Mouse (Mus musculus): ENCODE results near the gene Gm4553. TPM values are rescaled to one million over a fixed set of nuclear protein-coding genes. Genes with fewer than 3 reads are reported as not detected.
"Not testable (repeated sequence)": the region's sequence is repeated elsewhere in the genome, so short reads cannot be mapped to it uniquely, and the experiment has no call there.

Gm4553 gene
- total RNA-seq, 2 experiments from 2014 or later: not detected

DNA sequence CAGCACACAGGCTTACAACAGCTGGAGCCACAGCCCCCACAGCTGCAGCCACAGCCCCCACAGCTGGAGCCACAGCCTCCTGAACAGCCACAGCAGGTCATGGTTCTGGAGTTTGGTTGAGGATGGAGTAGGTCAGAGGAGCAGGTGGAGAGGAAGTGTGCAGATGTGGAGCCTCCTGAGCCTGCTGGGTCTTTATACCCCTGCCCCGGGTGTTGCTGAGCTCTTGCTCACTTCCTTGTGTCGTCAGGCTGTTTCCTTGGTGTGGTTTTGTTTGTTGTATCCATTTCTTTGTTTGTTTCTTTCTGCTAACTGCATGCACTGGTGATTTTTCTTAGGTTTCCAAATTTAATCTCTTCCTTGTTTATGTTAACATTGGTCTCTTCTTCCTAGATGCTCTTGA is 29.6 kb downstream of the Gm4553 start, which contains the start of gene Gm39115:
TSS of gene Gm39115 (minus strand) at position 101 of the 400 bp plus-strand sequence.
- not testable (repeated sequence) for DNase-seq (ENCODE audit: low spot score in 2 of 2)

DNA sequence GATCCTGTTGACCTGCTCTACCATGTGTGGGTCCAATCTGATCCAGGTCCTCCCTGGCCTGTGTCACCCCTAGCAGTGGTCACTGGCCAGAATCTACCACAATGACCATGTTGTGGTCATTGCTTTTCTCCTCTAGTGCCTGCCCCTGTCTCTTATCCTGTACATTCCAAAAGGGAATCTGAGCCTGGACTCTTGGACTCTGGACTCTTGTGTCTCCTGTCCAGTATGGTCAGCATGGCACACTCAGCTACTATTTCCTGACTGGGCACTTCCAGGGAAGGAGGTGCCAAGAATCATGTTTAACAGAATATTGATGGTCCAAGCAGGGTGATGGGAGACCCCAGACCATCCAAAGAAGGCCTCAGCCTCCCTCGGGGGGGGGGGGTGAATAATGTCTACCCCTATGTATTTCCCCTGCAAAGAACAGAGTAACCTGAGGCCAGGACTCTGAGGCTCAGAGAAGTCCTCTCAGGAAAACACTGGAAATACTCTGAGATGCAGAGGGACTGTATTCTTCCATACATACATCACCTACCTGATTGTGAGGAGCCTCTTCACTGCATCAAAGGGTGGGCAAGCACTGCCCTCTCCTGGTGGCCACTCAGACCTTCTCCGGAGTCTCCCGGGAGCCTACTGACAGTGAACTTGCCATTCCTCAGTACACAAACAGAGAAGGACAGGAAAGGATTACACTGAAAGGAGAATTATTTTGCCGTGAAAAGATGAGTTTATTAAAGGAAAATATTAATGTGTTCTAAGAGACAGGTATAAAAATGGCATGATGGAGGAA is 31.1 kb downstream of the Gm4553 start:
- peak; percentile 9 to 23 for DNase-seq (ENCODE audit: low spot score in 2 of 2)

DNA sequence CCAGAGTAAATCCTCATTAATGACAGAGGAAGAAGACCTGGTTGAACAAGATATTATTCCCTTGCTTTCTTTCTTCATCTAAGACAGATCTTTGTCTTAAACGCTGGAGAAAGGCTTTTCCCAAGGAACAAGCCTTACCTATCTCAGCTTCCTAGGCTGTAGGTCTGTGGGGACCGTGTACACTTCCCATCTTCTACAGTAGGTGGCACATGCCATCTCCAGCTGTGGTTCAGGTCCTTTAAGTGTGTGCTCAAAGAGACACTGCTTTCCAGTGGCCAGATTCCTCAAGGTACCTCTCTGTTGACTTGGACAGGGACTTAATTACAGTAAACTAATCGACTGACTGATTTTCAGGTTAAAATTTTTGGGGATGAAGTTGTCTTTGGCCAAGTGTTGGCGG is 36.7 kb downstream of the Gm4553 start:
- no peak for DNase-seq (ENCODE audit: low spot score in 2 of 2)

DNA sequence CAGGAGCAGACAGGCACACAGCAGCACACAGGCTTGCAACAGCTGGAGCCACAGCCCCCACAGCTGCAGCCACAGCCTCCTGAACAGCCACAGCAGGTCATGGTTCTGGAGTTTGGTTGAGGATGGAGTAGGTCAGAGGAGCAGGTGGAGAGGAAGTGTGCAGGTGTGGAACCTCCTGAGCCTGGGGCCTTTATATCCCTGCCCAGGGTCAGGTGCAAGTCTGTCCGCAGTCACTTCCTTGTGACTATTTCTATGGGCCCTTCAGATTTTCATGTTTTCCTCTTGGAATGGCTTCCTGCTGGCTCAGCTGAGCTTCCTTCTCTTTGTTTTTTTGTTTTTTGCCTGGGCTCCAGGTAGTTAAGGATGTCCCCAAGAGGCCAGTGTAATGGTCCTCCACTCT is 44.9 kb downstream of the Gm4553 start, which contains the start of gene Gm45618:
TSS of gene Gm45618 (minus strand) at position 101 of the 400 bp plus-strand sequence.
- DNase-seq (ENCODE audit: low spot score in 2 of 2): not testable (repeated sequence)

DNA sequence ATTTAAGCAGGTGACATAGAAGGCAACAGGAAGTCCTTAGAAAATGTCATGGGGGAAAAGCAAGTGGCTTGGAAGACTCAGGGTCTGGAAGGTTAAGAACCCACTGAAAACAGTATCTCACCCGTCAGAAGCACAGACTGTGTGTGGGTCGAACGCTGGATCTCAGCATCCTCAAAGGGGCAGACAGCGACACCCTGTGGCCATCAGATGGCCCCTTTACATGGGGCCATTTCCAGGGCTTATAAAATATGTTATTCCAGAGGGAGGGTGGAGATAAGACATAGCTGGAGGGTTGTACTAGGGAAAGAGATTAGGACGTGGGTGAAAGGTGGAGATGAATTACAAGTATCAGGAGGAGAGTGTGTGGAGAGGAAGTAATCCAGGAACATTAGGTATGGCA is 45.9 kb downstream of the Gm4553 start:
- DNase-seq (ENCODE audit: low spot score in 2 of 2): peak; percentile 13 to 27

Other genes with a start within 250 kb of the Gm4553 start
- gene Tollip, start 247.2 kb downstream of the Gm4553 start, total RNA-seq (2021): 100 to 1,000 TPM; 114 to 115 TPM
- 100 to 1,000 TPM; 208 to 219 TPM for gene Brsk2, start 216.0 kb downstream of the Gm4553 start, total RNA-seq (2021)
- 10 to 100 TPM; 37.7 to 39.1 TPM for gene Mob2, start 104.7 kb downstream of the Gm4553 start, total RNA-seq (2021)
- 100 to 1,000 TPM; 150 to 154 TPM for gene Dusp8, start 69.9 kb downstream of the Gm4553 start, total RNA-seq (2021)
- not detected for gene Gm45618, start 45.0 kb downstream of the Gm4553 start, total RNA-seq (2021)
- gene Gm39115, start 29.7 kb downstream of the Gm4553 start, total RNA-seq (2021): not detected
- gene Gm45337, start 21.1 kb downstream of the Gm4553 start, total RNA-seq (2021): not detected
- not detected for gene Gm29735, start 8.6 kb downstream of the Gm4553 start, total RNA-seq (2021)
- gene Krtap5-2, start 10.3 kb upstream of the Gm4553 start, total RNA-seq (2021): not detected
- gene Gm10153, start 24.6 kb upstream of the Gm4553 start, total RNA-seq (2021): not detected
- gene Krtap5-3, start 35.6 kb upstream of the Gm4553 start, total RNA-seq (2021): not detected
- not detected for gene Gm7579, start 46.1 kb upstream of the Gm4553 start, total RNA-seq (2021)
- gene Krtap5-5, start 64.2 kb upstream of the Gm4553 start, total RNA-seq (2021): not detected
- not detected for gene Gm40460, start 75.3 kb upstream of the Gm4553 start, total RNA-seq (2021)
- not detected for gene Gm2431, start 92.6 kb upstream of the Gm4553 start, total RNA-seq (2021)
- gene Gm4559, start 108.6 kb upstream of the Gm4553 start, total RNA-seq (2021): not detected
- gene Krtap5-1, start 131.4 kb upstream of the Gm4553 start, total RNA-seq (2021): not detected
- not detected for gene Krtap5-4, start 137.8 kb upstream of the Gm4553 start, total RNA-seq (2021)
- gene Ifitm10, start 208.0 kb upstream of the Gm4553 start, total RNA-seq (2021): 10 to 100 TPM; 35.2 to 38.2 TPM
- gene Gm49369, start 216.9 kb upstream of the Gm4553 start, total RNA-seq (2021): 1 to 10 TPM in 1 of 2 experiments, not detected in 1; 6.0 TPM
- gene Ctsd, start 222.3 kb upstream of the Gm4553 start, total RNA-seq (2021): 100 to 1,000 TPM; 307 to 342 TPM

Measured in left cerebral cortex, adult 18-20 months (tissue).